Mouse (Mus musculus): Measurements from ENCODE around the gene Mindy4b-ps.

The Mindy4b-ps gene

DNA sequence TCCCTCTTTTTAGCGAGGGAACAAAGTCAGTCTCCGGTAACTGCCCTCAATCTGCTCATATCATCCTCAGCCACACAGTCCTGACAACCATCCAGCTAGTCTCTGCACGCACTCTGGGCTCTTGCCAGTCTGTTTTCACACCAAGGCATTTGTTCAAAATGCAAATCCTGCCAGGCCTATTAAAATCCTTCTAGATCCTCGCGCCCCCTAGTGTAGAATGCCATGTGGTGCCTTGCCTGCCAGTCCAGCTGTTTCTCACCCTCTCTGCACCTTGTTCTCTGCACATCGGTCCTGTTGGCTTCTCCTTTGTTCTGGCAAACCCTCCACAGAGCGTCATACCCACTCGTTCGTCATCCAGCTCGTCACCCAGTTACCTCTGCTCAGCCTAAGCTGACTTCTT lies 36.2 kb downstream of the Mindy4b-ps start:
- in situ Hi-C loops (cut with MseI, MboI) = loop anchor here in 1 of 2 experiments (5.0 kb wide), 1 partner anchor 129 kb away; no protein-coding TSS in a partner anchor

GRCm38 (mm10) chr3:58784219-58785092 lies 37.7 kb downstream of the Mindy4b-ps start:
- in situ Hi-C loops (cut with MseI, MboI) = loop anchor here (5.0 kb wide), 1 partner anchor 127 kb away; no protein-coding TSS in a partner anchor

DNA sequence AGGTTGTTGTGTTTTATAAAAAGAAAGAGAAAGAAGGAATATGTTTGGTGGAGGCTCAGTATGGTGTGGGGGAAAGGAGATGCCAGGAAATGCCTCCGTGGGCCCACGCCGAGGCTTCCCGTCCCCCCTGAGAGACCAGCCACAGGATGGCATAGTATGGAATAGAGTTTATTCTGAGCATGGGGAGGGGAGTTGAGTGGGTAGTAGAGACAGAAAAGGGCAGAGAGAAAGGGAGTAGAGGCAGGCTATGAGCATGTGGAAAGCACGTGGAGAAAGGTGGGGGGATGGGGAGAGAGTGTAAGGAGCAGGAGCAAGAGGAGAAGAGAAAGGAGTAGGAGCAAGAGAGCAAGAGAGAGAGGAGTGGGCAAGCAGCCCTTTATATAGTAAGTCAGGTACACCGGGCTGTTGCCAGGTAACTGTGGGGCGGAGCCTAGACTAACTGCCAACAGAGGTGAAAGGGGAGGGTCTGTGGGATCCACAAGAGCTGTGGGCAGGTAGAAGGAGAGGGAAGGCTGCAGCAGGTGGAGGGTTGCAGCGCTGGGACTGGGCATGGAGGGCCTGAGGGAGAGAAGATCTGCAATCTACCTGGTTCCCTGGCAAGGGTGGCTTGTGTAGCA lies 38.4 kb downstream of the Mindy4b-ps start:
- in situ Hi-C loops (cut with MseI, MboI) = loop anchor here in 1 of 2 experiments (5.0 kb wide), 1 partner anchor 126 kb away; no protein-coding TSS in a partner anchor

DNA sequence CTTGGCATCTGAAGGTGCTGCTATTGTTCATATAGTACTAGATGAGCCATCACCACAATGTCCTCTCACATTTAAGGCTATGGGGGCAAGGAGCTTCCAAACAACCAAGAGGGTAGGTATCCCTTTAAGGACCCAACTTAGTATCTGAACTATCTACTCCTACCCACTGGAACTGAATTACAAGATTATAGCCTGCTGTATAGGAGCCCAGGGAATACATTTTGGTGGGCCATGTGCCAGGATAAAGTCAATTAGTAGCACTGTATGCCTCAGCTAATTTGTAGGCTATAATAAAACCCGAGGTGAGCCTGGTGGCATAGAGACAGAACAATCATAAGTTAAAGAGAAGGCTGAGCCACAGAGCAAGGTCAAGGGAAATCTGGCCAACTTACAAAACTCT lies 65.7 kb downstream of the Mindy4b-ps start:
- in situ Hi-C loops (cut with MseI, MboI) = no loop called here

- in situ Hi-C loops (cut with MseI, MboI) = no loop called here
These were observed 66.3 kb downstream of the Mindy4b-ps start for GRCm38 (mm10) chr3:58755769-58756168.

- in situ Hi-C loops (cut with MseI, MboI) = no loop called here
These were observed 67.8 kb downstream of the Mindy4b-ps start for GRCm38 (mm10) chr3:58754361-58754760.

- in situ Hi-C loops (cut with MseI, MboI) = no loop called here
These were observed 70.1 kb downstream of the Mindy4b-ps start for GRCm38 (mm10) chr3:58751818-58752620.

DNA sequence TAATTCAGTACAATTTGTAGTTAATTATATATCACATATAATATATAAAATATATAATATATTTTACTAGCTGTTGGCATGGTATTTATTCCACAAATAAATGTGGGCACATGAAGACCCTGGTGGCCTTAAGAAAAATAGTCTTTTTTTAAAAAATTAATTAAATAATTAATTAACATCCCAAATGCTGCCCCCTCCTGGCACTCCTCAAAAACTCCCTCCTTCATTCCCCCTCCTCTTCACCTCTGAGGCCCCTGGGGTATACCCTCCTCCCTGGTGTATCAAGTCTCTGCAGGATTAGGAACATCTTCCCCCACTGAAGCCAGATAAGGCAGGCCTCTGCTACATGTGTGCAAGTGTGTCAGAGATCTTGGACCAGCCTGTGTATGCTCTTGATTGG lies 73.4 kb downstream of the Mindy4b-ps start:
- in situ Hi-C loops (cut with MseI, MboI) = no loop called here

GRCm38 (mm10) chr3:58747924-58748323 lies 74.2 kb downstream of the Mindy4b-ps start:
- in situ Hi-C loops (cut with MseI, MboI) = no loop called here

DNA sequence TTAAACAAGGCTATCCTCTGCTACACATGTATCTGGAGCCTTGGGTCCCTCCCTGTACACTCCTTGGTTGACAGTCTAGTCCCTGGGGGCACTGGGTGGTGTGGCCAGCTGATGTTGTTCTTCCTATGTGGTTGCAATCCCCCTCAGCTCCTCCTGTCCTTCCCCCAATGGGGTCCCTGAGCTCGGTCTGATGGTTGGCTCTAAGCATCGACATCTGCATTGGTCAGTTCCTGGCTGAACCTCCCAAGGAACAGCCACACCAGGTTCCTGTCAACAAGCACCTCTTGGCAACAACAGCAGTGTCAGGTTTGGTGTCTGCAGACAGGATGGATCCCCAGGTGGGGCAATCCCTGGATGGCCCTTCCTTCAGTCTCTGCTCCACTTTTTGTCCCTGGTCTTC lies 82.6 kb downstream of the Mindy4b-ps start:
- in situ Hi-C loops (cut with MseI, MboI) = no loop called here
